Mouse (Mus musculus) cortical plate, adult 2 months (tissue): ENCODE measurements around the gene Bbs9.

ENCODE experiments used
- CTCF ChIP-seq: fragments of 200-500 bp; IDR thresholded peaks from 2 replicates; pipeline ENCODE4 v1.5.1; 2011; ENCODE audit warnings: mild to moderate bottlenecking, control low read depth, low read length; ENCODE audit not compliant: insufficient read depth; ENCODE audit errors: extremely low read depth
- POLR2A ChIP-seq: fragments of 200-500 bp; IDR thresholded peaks from 2 replicates; pipeline ENCODE4 v1.6.1; 2011; ENCODE audit warnings: mild to moderate bottlenecking, low read length, control low read depth; ENCODE audit not compliant: insufficient read depth; ENCODE audit errors: extremely low read depth

- TF ChIP-seq CTCF (no peak), POLR2A (no peak)
These were observed 204.5 kb downstream of the Bbs9 start for GRCm38 (mm10) chr9:22680031-22680430.
